Mouse (Mus musculus) kidney, postnatal 25 days (tissue): ENCODE results near the gene Dab1.

Experiments
- DNase-seq, 2 experiments: peaks; one replicate each; pipeline ENCODE4 v3.0.0; 2021; ENCODE audit warnings: mixed read lengths in 2 of 2

Gene Dab1

DNA sequence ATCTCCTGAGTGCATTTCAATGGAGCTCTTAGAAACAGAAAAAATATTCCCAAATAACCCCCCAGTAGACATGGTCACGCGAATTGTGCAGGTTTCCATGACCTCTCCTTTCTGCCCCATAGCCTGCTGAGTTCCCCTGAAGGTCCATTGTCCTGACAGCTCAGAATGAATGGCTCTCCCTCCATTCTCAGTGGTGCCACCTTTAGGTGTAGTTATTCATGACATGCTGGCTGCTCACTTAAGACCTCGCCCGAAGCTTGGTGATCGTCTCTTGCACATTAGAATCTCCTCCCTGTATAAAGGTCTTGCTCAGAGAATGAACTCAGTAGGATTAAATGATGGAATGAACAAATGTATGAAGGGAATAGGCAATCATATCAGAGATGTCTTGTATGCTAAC, 776.9 kb downstream of the Dab1 start:
- DNase-seq, result peak in 1 of 2 experiments; percentile 4

DNA sequence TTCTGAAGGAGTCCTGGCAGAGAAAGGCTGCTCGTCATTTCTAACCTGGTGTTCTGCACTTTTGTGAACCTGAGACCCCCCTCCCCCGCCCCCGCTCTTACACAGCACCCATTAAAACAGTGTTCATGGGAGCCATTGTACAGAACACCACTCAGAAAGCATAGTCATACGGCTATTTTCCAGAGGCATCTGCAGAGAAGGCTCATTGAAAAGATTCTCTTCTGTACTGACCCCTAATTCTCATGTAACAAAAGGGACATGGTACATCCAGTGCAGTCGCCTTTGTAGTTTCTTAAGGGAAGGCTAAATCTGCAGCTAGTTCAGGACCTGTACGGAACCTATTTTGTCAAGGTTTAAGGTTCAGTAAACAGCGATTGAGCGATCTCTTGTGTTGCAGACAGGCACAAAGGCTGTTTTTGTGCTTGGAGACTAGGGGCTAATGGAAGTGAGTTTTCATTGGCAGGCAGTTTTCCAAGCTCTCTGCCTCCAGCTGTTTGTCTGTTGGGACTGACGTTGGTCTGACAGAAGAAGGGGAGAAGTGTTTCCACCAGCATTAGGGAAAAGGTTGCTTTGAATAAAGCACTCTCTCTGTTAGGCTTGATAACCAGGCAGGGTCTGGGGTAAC, 780.1 kb downstream of the Dab1 start:
- no peak for DNase-seq

DNA sequence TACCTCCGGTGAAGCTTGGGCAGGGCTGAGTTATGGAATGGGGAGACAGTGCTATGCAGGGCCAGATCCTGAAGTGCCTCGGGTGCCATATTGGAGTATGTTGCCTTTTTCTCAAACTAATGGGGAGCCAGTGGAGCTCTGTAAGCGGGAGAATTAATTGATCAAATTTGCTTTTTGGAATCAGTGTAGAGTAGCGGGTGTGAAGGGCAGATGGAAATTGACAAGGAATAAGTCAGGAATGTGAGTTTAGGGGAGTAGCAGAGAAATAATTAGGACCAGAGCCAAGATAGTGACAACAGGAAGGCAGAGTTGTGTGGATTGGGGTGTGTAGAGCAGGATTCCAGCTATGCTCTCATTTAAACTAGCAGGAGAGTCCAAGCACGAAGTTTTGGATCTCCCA, 784.9 kb downstream of the Dab1 start:
- no peak for DNase-seq

DNA sequence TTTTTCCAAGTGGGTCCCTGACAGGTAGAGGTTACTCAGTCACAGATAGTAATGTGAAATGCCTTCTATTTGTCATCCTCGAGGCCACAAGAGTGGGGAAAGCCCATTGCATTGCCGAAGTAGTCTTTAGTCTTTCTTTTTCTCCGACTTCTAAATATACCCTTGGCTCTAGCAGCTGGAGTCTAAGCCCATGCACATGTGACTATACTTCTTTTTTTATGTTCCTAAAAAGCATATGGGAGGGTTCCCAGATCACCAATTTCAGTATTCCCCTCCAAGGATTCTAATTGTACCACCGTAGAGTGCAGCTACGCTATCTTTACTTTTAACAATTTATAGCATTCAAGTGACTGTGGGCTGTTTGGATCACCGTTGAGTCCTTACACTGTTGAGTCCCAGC, 791.8 kb downstream of the Dab1 start:
- DNase-seq, result no peak

DNA sequence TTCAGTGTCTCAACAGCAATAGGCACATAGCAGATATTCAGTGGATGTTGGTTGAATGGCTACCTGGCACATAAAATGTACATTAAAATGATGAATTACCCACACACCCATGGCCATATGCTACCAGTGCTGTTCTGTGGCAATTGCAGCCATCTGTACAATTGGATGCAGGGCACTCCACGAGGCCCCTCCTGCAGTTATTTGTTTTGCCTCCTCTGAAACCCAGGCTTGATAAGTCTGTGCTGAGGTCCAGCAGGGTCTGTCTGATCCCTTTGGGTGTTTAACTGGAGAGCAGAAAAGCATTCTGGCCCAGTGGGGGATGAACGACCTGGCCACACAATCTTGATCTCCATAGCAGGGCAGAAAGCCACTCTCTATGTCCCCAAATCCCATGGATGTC, 796.3 kb downstream of the Dab1 start:
- DNase-seq, result no peak

DNA sequence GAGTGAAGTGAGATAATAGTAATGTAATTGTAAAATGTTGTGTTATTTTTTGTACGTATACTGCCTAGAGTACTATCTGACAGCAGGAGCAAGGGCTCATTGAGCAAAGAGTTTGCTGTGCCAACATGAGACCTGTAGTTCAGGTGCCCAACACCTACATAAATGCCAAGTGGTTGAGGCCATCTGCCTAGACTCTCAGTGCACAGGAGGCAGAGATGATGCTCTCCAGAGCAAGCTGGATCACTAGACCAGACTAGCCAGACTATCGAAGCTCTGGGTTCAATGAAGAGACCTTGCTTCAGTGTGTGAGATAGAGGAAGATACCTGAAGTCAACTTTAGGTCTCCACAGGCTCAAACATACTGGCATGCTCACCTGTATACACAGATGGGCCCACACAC, 799.2 kb downstream of the Dab1 start:
- no peak for DNase-seq

DNA sequence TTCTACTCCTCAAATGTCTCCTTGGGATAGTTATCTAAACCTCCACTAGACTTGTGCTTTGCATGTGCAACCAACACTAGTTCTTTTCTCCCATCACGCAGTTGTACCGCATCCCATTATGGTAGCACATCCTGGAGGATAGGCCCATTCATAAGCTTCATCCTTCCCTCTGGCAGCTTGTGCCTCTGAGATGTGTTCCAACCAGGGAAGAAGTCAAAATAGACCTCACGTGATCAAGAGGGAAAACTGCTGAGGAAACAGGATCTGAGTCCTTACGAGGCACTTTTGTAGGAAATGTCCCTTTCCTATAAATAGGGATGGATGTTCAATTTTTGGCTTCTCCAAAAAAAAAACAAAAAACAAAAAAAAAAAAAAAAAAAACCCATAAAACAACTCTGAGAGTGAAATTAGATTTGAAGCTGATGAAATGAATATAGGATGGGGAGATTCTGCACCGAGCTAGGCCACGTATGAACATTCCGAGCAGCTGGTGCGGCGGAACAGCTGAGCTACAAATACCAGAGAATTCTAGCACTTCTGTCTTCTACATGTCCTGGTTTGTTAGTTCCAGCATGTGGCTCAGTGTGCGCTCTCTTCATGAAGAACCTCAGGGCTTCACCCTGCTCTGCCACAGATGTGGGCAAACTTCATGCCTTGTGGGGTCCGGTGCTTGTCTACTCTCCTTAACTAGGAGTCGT, 802.0 kb downstream of the Dab1 start:
- DNase-seq, result no peak

DNA sequence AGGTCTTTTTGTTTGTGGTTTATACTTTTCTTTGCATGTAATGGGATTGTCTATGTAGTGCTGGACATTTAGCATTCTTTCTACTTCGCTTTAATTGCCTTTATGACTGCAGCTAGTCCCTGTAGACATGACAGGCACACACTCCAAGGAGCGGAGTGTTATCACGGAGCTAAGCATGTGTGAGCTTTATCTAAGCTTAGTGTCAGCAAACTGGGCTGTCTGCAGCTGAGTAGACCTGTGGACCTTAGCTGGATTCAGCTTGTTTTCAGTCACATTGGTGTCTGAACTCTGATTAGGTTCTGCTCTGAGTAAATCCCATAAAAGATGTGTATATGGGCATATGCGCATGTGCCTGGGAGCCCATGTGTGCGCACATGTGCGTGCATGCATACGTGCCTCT, 810.0 kb downstream of the Dab1 start:
- no peak for DNase-seq

DNA sequence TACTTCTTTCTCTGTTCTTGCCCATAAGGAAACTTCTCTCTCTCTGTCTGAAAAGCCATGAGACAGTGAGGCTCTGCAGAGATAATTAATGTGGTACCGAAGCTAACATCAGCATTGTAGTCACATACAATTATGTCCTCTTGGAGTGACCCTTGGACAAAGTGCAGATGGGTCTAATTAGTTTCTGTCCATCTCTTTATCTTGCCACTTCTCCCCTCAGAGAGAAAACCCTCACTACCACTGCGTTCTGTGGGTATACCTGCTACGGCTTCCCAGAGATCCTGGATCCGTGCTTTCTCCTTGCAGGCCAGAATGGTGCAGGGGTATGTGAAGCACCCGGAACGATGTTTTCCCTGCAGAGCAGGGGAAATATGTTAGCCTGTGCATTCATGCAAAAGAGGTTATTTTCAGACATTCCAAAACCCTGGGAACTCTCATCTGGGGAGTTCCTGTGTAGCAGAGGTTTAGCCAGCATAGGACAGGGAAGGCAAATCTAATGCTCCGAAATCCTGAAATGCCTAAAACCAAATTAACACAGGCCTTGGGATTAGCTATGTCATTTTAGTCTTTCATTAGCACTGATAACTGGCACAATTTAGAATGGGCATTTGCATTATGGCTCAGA, 812.2 kb downstream of the Dab1 start:
- DNase-seq, result no peak

DNA sequence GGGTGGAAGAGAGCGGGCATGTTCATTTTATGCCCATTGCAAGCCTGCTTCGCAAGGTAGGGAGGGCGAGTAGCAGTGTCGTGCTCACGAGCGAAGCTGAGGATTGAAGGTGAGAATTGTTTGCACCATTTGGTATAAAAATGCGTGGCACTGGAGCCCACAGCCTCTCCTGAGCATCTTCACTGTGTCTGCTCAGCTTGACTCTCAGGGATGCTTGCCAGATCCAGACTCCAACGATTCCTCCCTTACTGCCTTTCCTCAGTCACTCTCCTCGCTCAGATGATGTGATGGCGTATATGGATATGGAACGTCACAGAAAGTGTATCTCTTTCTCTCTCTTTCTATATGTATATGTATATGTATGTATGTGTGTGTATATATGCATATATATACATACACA, 813.0 kb downstream of the Dab1 start:
- no peak for DNase-seq

DNA sequence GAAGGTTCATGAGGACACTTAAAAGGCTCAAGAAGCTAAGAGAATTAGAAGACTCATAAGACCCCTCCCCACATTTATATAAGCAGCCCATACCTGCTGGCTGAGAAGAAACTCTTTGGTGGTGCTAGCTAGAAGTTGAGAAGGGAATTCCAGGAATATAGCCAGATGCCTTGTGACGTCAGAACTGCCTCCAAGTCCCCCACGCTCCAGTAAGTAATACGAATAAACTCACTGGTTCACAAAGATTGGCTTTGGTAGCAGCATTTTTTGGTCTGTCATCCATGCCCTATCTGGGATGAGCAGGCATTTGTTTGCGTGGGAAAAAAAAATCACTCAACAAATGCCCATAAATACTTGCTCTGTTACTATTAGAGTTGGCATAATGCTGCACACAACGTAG, 816.6 kb downstream of the Dab1 start:
- no peak for DNase-seq

DNA sequence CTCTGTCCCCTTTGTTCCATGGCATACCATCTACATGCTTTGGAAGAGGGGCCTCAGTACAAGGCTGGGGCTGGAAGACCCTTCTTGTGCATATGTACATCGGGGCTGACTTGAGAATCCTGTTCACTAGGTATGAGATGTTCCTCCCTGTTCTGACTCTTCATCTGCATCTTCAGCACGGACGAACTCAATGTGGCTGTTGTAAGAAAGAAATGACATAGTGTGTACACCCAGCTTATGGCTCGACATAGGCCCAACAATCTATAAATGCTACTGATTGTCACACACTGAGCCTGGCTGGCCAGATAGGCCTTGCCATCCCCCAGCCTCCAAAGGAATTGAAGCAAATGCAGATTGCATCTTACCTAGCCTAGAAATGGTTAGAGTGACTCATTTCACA, 817.3 kb downstream of the Dab1 start:
- no peak for DNase-seq

DNA sequence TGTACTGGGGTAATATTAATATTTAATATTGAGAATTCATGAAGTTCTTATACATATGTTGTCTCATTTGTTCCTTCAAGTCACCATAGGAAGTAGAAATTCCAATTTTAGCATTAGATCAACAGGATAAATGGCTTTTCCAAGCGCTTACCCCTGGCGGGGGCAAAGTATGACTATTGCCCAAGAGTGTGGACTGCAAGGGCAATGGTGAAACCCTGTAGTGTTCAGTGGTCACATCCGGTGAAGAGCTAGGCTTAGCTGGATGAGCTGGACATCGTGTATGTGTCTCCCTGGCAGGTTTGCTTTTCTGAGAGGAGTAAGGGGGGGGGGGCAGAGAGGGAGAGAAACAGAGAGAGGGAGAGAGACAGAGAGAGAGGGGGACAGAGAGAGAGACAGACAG, 819.6 kb downstream of the Dab1 start:
- no peak for DNase-seq

DNA sequence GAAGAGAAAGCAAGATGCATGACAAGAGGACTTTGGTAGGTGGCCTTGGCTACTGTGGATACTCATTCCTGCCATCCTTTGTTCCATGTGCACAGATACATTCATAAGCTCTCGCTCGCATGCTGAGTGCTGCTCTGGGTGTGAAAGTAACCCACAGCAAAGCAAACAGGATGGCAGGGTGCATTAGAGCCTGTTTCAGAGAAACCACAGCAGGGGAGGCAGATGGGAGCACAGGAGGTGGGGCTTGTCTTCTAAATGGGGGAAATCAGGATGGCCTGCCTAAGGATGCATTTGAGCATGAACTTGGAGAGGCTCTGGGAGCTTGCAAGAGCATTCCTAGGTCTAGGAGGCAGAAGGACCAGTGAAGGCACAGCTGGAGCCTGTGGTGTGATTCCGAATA, 820.5 kb downstream of the Dab1 start:
- DNase-seq, result no peak

DNA sequence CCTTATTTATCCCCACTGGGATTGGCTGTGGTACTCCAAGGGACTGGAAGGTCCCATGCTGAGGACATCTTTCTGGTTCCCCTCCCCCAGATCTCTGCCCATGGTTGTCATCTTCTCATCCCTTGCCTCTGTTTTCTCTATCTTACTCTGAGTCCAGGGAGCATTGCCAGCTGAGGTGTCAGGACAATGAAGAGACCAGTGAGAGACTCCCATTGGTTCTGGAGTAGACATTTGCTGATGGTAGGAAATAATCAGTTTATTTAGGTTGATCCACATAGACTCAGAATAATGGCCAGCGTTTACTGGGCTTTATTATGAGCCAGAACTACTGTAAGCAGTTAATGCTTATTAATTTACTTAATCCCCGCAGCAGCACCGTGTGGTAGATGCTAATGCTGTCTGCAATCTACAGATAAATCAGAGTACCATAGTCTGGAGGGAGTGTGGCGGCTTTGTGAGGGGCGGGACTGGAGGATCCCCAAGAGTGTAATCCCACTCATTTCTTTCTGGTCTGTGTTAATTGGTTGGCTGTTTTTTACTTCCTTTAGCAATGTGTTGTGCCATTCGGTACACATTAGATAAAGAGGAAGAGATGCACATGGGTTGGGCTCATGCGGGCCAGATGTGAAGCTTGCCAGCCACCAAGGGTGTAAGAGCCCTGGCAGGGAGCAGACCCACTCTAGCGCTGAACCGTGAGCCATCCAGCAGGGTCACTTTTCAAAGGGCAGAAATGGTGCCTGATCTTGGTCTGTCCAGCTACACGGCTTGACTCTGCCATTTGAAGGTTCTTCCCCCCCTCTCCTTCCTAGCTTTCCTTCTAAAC, 824.0 kb downstream of the Dab1 start:
- DNase-seq, result no peak

DNA sequence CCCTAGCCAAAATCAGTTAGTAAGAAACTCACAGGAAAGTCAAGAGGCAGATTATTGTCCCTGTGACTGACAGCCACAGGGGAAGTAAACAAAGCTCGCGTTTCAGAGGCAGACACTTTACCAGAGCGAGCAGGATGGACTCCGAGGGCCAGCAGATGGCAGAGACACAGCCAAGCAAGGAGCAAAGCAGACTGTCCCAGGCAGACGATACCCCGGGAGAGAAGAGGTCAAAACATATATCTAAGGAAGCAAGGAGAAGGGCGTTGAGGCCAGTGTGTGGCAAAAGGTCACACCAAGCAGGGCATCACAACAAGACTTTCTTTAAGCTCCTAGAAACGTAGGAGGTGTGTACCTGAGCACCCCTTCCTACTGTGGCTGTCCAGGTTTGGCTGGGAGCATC, 824.6 kb downstream of the Dab1 start:
- DNase-seq, result no peak

DNA sequence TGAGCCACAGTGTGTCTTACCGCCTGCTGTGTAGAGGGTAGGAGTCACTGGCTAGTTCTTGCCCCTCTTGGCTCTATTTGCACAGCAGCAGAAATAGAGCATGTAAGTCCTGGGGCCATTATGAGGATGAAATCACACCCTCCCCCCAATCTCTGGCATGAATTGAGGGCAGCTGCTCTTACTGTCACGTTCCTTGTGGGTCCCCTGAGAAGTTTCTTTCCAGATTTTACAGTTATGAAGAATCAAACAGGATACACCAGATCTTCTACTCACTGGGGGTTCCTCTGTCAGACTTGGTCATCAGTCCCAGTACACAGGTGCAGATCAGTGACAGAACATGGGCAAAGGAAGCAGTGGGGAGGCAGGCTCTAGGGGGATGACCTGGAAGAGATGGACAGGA, 825.8 kb downstream of the Dab1 start:
- DNase-seq, result no peak

DNA sequence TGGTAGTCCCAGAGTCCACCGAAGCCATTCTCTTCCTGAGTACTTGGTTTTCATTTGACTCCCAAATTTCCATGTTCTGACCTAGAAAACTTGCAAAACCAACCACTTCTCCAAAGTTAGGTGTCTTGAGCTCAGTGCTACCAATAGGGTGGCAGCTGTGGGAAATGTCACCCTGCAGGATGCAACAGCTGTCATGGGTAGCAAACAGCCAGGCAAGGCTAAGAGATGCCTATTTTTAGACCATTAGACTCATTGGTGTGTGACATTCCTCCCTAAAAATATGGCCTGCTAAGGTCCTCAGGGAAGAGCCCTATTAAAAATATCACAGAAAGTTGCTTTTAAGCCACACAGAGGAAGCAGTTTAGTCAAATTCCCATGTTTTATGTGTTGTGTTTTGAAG, 829.0 kb downstream of the Dab1 start:
- no peak for DNase-seq

DNA sequence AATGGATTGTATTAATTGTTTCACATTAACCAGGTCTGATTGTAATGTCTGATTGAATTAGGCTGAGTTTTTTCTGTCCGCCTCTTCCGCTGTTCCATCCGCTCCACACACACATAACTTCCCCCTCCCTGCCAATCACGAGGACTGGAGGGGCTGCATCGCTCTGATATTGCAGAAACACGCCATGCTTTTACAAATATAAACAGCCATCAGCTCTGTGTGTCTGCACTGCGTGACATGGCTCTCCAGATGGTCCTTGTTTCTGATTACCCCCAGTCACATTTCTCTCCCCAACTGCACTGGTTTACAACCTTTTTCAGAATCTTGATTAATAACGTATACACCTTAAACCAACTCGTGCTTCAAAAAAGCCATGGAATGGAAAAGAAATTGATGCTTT, 831.5 kb downstream of the Dab1 start:
- no peak for DNase-seq

DNA sequence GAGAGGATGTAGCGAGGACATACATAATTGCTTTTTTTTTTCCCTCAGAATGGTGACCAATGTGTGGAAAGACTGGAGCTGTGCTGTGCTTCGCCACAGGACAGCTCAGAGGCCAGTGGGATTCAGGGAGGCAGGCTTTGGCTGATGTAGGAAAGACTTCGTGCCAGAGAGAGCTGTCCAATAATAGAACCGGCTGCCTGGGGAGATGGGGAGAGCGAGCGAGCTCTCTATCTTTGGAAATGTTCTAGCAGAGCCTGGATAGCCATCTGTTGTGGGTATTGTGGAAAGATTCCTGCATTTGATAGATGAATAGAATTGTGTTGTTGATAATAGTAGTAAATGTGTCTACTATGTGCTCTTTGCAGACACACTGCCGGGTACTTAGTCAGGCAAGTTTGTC, 833.4 kb downstream of the Dab1 start:
- no peak for DNase-seq

DNA sequence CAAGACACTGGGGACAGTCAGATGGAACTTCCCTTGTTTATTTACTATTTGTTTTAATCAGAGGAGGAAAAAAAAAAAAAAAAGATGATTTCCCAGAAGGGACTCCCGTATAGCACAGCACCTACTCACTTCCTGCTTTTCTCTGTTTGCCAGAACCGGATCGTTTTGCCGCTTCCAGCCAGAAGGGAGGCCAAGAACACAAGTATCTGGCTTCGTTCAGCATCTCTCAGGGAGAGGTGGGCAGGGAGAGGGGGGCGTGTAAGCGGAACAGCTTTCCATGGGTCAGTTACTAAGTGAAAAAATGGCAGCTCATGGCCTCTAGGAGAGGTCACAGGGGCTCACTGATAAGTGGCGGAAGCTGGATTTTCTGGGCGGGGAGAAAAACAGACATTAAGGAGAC, 836.0 kb downstream of the Dab1 start:
- DNase-seq, result no peak

DNA sequence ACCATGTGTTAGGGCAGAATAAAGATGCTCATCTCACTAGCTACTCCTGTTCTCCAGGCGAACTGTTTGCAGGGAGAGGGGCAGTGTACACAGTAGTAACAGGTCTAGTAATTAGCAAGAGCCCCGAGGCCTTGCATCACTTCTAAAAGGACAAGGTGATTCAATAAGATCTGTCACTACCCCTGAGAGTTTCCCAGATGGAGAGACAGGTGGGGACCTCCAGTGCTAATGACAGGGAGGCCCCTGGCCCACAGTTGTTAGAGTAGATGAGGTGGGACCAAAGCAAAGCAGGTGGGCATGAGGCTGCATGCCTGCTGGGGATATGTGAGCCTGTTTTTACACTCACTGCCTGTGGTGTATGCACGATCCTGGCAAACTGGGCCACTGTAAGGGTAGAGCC, 836.6 kb downstream of the Dab1 start:
- no peak for DNase-seq

DNA sequence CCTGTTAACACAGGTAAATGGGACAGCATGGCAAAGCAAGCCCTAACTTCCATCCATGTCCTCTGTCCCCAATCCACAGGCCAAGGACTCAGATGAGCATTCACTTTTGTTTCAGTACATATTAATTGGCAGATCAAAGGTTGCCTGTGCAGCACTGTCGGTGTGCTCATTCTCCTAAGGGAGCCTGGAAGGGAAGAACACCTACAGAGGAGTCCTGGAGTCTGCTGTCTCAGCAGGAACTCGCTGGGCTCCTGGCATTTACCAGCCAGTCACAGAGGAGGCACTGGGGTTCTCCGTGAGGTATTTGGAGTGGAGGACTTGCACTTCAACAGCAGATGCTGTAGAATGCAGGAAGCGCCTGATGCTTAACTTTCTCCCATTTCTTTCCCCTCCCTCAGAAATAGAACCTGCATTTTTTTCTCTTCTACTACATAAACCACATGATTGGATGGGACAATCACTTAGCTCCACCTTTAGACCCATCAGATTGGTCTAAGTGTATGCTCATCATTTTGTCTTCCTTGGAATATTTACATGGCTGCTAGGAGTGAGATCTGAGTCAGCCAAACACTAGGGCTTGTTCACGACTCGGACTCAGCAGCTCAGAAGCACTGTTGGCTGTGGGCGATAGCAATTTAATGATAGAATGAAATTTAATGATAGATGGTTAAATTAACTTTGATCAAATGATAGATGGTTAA, 837.2 kb downstream of the Dab1 start:
- peak; percentile 9 to 47 for DNase-seq
